Mouse (Mus musculus): ENCODE measurements around the gene Trim2. TPM values are rescaled to one million over a fixed set of nuclear protein-coding genes. Genes with fewer than 3 reads are reported as not detected.
A peak's percentile ranks its signal among the peaks of the same experiment; 100 is the strongest.

Gene Trim2
- polyA plus RNA-seq, 1 experiment: 3.2 TPM

DNA sequence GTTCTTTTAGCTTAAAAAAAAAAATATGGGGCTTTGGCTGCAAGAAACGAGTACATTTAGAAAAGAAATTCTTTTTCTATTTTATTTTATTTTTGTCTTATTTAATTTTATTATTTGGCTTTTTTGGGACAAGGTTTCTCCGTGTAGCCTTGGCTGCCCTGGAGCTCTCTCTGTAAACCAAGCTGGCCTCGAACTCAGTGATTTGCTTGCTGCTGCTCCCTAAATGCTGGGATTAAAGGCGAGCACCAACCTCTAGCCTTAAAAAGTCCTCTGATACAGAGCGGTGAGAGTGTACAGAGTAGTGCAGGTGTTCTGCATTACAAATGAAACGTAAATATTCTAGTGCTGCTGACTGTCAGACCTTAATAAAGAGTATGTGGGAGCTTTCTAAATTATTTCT is 150.6 kb downstream of the Trim2 start:
- TF ChIP-seq MYOD1 (IDR thresholded peaks at IDR 0.05; ENCODE audit: control insufficient read depth in 1 of 3, insufficient read length in 2 of 3, low read depth in 2 of 3): no peak
- Histone ChIP-seq H3K27me3 (ENCODE audit: control insufficient read depth, insufficient read depth, insufficient read length) (no peaks in the 10 kb centered on the region), H3K79me2 (ENCODE audit: control insufficient read depth, insufficient read depth) (no peaks in the 10 kb centered on the region), H3K4me3 (peak overlapping the region; percentile 12), H3K36me3 (ENCODE audit: control insufficient read depth, insufficient read depth) (no peaks in the 10 kb centered on the region), H3ac (ENCODE audit: control insufficient read depth, insufficient read length) (no peak overlapping the region), H3K4me2 (ENCODE audit: low read depth) (peak overlapping the region; percentile 75)

DNA sequence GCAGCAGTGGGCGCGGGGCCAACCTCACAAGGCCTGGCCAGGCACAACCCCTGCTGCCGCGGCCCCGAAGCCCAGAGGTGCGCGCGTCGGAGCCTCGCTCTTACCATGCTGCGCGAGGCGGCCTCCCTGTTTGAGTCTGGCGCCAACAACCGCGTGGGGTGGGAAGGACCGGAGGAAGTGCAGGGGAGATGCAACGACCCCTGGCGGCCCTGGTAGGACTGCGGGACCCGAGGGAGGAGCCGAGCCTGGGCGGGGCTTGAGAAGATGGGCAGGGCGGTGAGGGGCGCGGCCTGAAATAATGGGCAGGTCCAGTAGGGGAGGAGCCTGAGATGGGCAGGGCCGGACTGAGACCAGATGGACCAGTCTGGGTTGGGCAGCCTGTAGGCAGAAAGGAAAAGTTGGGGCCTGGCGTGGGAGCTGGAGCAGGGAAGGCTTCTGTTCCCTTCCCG is 151.1 kb downstream of the Trim2 start, which contains the start of gene Mnd1:
Gene Mnd1 (minus strand): TSS at position 229 of the 449 bp plus-strand sequence.
- peak within 1 kb of the TSS; percentile 80 for H3K4me2 ChIP-seq (ENCODE audit: low read depth)
- TF ChIP-seq MAX (IDR thresholded peaks at IDR 0.05; ENCODE audit: low read depth): peak; percentile 60
- no peak for TF ChIP-seq SRF (IDR thresholded peaks at IDR 0.05; ENCODE audit: control insufficient read depth, insufficient read length, low read depth)
- no peak for TF ChIP-seq MYOD1 (IDR thresholded peaks at IDR 0.05; ENCODE audit: control insufficient read depth in 1 of 3, insufficient read length in 2 of 3, low read depth in 2 of 3)
- no peak for TF ChIP-seq USF1 (IDR thresholded peaks at IDR 0.05; ENCODE audit: low read depth)
- no peak for TF ChIP-seq CEBPB (IDR thresholded peaks at IDR 0.05; ENCODE audit: insufficient read depth, poor library complexity, severe bottlenecking)
- peak in 1 of 3 experiments; percentile 4 for TF ChIP-seq MYOG (IDR thresholded peaks at IDR 0.05; ENCODE audit: control insufficient read depth in 1 of 3, insufficient read depth in 1 of 3, insufficient read length in 2 of 3, low read depth in 2 of 3)
- TF ChIP-seq POLR2A (IDR thresholded peaks at IDR 0.05; ENCODE audit: insufficient read length, low read depth): peak; percentile 52
- TF ChIP-seq REST (IDR thresholded peaks at IDR 0.05; ENCODE audit: insufficient read depth, insufficient read length): no peak
- TF ChIP-seq TCF12 (IDR thresholded peaks at IDR 0.05; ENCODE audit: insufficient read depth, poor library complexity, severe bottlenecking): no peak
- TF ChIP-seq E2F4 (IDR thresholded peaks at IDR 0.05; ENCODE audit: insufficient read depth): peak; percentile 94
- peak; percentile 51 for TF ChIP-seq POLR2AphosphoS2 (IDR thresholded peaks at IDR 0.05; ENCODE audit: insufficient read length, low read depth)
- no peak for TF ChIP-seq TCF3 (IDR thresholded peaks at IDR 0.05; ENCODE audit: insufficient read length, low read depth)
- peak within 1 kb of the TSS; percentile 12 for H3K4me3 ChIP-seq
- no peaks in the 10 kb centered on the region for H3K79me2 ChIP-seq (ENCODE audit: control insufficient read depth, insufficient read depth)
- no peaks in the 10 kb centered on the region for H3K27me3 ChIP-seq (ENCODE audit: control insufficient read depth, insufficient read depth, insufficient read length)
- no peak within 1 kb of the TSS for H3ac ChIP-seq (ENCODE audit: control insufficient read depth, insufficient read length)
- no peaks in the 10 kb centered on the region for H3K36me3 ChIP-seq (ENCODE audit: control insufficient read depth, insufficient read depth)

DNA sequence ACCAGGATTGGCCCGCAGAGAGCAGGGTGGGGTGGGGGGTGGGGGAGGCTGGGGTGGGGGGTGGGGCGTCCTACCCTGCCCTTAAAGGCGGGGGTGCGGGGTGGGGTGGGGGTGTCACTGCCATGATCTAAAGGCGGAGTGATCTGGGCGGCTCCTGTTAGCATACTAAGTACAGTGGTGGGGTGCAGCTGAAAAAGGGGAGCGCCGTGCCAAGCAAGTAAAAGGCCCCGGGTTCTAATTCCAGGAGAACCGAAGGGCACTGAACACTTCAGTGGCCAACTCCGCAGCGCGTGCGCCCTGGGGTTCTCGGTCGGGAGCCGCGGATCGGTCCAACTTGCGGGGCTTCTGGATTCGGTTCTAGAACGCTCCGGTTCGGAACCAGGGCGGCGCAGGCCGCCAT is 151.5 kb downstream of the Trim2 start:
- H3K4me2 ChIP-seq (ENCODE audit: low read depth): peak overlapping the region; percentile 80
- no peak for TF ChIP-seq POLR2A (IDR thresholded peaks at IDR 0.05; ENCODE audit: insufficient read length, low read depth)
- TF ChIP-seq MAX (IDR thresholded peaks at IDR 0.05; ENCODE audit: low read depth): no peak
- no peak for TF ChIP-seq POLR2AphosphoS2 (IDR thresholded peaks at IDR 0.05; ENCODE audit: insufficient read length, low read depth)
- TF ChIP-seq MYOG (IDR thresholded peaks at IDR 0.05; ENCODE audit: control insufficient read depth in 1 of 3, insufficient read depth in 1 of 3, insufficient read length in 2 of 3, low read depth in 2 of 3): no peak
- TF ChIP-seq E2F4 (IDR thresholded peaks at IDR 0.05; ENCODE audit: insufficient read depth): no peak
- no peak for TF ChIP-seq REST (IDR thresholded peaks at IDR 0.05; ENCODE audit: insufficient read depth, insufficient read length)
- no peak for TF ChIP-seq TCF12 (IDR thresholded peaks at IDR 0.05; ENCODE audit: insufficient read depth, poor library complexity, severe bottlenecking)
- no peaks in the 10 kb centered on the region for H3K36me3 ChIP-seq (ENCODE audit: control insufficient read depth, insufficient read depth)
- no peaks in the 10 kb centered on the region for H3K27me3 ChIP-seq (ENCODE audit: control insufficient read depth, insufficient read depth, insufficient read length)
- H3ac ChIP-seq (ENCODE audit: control insufficient read depth, insufficient read length): no peak overlapping the region
- peak overlapping the region; percentile 12 for H3K4me3 ChIP-seq
- H3K79me2 ChIP-seq (ENCODE audit: control insufficient read depth, insufficient read depth): no peaks in the 10 kb centered on the region

- TF ChIP-seq POLR2AphosphoS2 (IDR thresholded peaks at IDR 0.05; ENCODE audit: insufficient read length, low read depth) (no peak), MAX (IDR thresholded peaks at IDR 0.05; ENCODE audit: low read depth) (no peak), CEBPB (IDR thresholded peaks at IDR 0.05; ENCODE audit: insufficient read depth, poor library complexity, severe bottlenecking) (no peak), MYOG (IDR thresholded peaks at IDR 0.05; ENCODE audit: control insufficient read depth in 1 of 3, insufficient read depth in 1 of 3, insufficient read length in 2 of 3, low read depth in 2 of 3) (no peak), TCF3 (IDR thresholded peaks at IDR 0.05; ENCODE audit: insufficient read length, low read depth) (no peak), TCF12 (IDR thresholded peaks at IDR 0.05; ENCODE audit: insufficient read depth, poor library complexity, severe bottlenecking) (no peak), E2F4 (IDR thresholded peaks at IDR 0.05; ENCODE audit: insufficient read depth) (no peak), USF1 (IDR thresholded peaks at IDR 0.05; ENCODE audit: low read depth) (no peak), MYOD1 (IDR thresholded peaks at IDR 0.05; ENCODE audit: control insufficient read depth in 1 of 3, insufficient read length in 2 of 3, low read depth in 2 of 3) (no peak), REST (IDR thresholded peaks at IDR 0.05; ENCODE audit: insufficient read depth, insufficient read length) (no peak), SRF (IDR thresholded peaks at IDR 0.05; ENCODE audit: control insufficient read depth, insufficient read length, low read depth) (no peak)
These were observed 151.9 kb downstream of the Trim2 start for GRCm38 (mm10) chr3:84154721-84155141.

GRCm38 (mm10) chr3:84149831-84150230 is 156.8 kb downstream of the Trim2 start:
- H3K4me2 ChIP-seq (ENCODE audit: low read depth): no peak overlapping the region
- H3K79me2 ChIP-seq (ENCODE audit: control insufficient read depth, insufficient read depth): no peaks in the 10 kb centered on the region
- H3ac ChIP-seq (ENCODE audit: control insufficient read depth, insufficient read length): no peak overlapping the region
- H3K27me3 ChIP-seq (ENCODE audit: control insufficient read depth, insufficient read depth, insufficient read length): no peaks in the 10 kb centered on the region
- no peaks in the 10 kb centered on the region for H3K36me3 ChIP-seq (ENCODE audit: control insufficient read depth, insufficient read depth)
- TF ChIP-seq TCF12 (IDR thresholded peaks at IDR 0.05; ENCODE audit: insufficient read depth, poor library complexity, severe bottlenecking) (no peak), REST (IDR thresholded peaks at IDR 0.05; ENCODE audit: insufficient read depth, insufficient read length) (no peak), USF1 (IDR thresholded peaks at IDR 0.05; ENCODE audit: low read depth) (no peak), MYOG (IDR thresholded peaks at IDR 0.05; ENCODE audit: control insufficient read depth in 1 of 3, insufficient read depth in 1 of 3, insufficient read length in 2 of 3, low read depth in 2 of 3) (no peak), POLR2AphosphoS2 (IDR thresholded peaks at IDR 0.05; ENCODE audit: insufficient read length, low read depth) (no peak)
- H3K4me3 ChIP-seq: no peak overlapping the region

More at GRCm38 (mm10) chr3:84154721-84155141, 151.9 kb downstream of the Trim2 start:
- H3K4me3 ChIP-seq: peak overlapping the region; percentile 12
- H3K36me3 ChIP-seq (ENCODE audit: control insufficient read depth, insufficient read depth): no peaks in the 10 kb centered on the region
- no peaks in the 10 kb centered on the region for H3K79me2 ChIP-seq (ENCODE audit: control insufficient read depth, insufficient read depth)
- no peak overlapping the region for H3ac ChIP-seq (ENCODE audit: control insufficient read depth, insufficient read length)
- H3K27me3 ChIP-seq (ENCODE audit: control insufficient read depth, insufficient read depth, insufficient read length): no peaks in the 10 kb centered on the region
- H3K4me2 ChIP-seq (ENCODE audit: low read depth): peak overlapping the region; percentile 3

Measured in myocyte (in vitro differentiated cells).